Mouse (Mus musculus) small intestine, adult 2 months (tissue): Measurements from ENCODE around the gene Ulk4.

Source experiments
- CTCF ChIP-seq: fragments of 200-500 bp; IDR thresholded peaks from 2 replicates; pipeline ENCODE4 v1.5.1; 2012; ENCODE audit warnings: low read depth, mild to moderate bottlenecking, control low read depth, inconsistent platforms, low read length, moderate library complexity, mixed read lengths; ENCODE audit not compliant: insufficient replicate concordance, insufficient read length; ENCODE audit errors: extremely low read depth
- POLR2A ChIP-seq: fragments of 200-500 bp; IDR thresholded peaks from 2 replicates; pipeline ENCODE4 v1.6.1; 2012; ENCODE audit warnings: low read depth, mild to moderate bottlenecking, control low read depth, inconsistent platforms, low read length, moderate library complexity

DNA sequence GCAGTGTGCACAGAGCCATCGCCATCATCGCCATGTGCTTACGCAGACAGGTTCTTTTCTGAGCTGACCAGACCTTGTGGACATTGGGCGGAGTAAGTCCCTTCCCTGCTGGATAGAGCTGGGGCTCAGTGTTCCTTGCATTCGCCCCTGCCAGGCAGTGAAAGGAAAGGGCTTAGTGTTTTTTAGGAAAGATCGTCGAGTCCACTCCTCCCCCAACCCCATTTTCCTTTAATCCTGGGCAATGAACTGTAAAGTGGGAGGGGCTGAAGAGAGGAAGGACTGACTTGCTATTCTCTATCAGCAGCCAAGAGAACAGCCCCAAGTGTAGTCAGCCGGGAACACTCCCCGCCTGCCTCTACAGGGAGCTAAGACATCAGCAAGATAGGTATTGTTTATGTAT lies 26.8 kb upstream of the Ulk4 start:
- TF ChIP-seq CTCF (no peak), POLR2A (no peak)
